Mouse (Mus musculus): ENCODE data around the gene St6galnac4. TPM values are rescaled to one million over a fixed set of nuclear protein-coding genes. Genes with fewer than 3 reads are reported as not detected.

The St6galnac4 gene
- polyA plus RNA-seq, 1 experiment from 2014 or later, result 7.9 TPM

GRCm38 (mm10) chr2:32587731-32588321, 931 bp downstream of the St6galnac4 start:
- Histone ChIP-seq H3K4me1 (replicated peaks) (peaks cover 49% of the 10 kb centered on the region), H3K4me2 (peak overlapping the region; percentile 89), H3K27ac (replicated peaks) (peak overlapping the region; percentile 54), H3K36me3 (replicated peaks) (no peaks in the 10 kb centered on the region), H3K9me3 (replicated peaks) (no peaks in the 10 kb centered on the region), H3K4me3 (replicated peaks) (peak overlapping the region; percentile 64), H3K9ac (peak overlapping the region; percentile 65), H3K27me3 (peaks cover 10% of the 10 kb centered on the region)
- ATAC-seq (ENCODE audit: insufficient read depth), result no peak
- 8% methylated on average over 9 of the region's 9 CpGs for WGBS (ENCODE audit: insufficient replicate concordance)

GRCm38 (mm10) chr2:32589213-32589795, 2.4 kb downstream of the St6galnac4 start:
- no peak for ATAC-seq (ENCODE audit: insufficient read depth)
- Histone ChIP-seq H3K4me1 (replicated peaks) (peaks cover 34% of the 10 kb centered on the region), H3K27ac (replicated peaks) (no peak overlapping the region), H3K27me3 (0 out of 2 replicates have a peak, but pooled peaks cover 5% of the 10 kb centered on the region), H3K9ac (no peak overlapping the region), H3K4me3 (replicated peaks) (no peak overlapping the region), H3K9me3 (replicated peaks) (no peaks in the 10 kb centered on the region), H3K36me3 (replicated peaks) (no peaks in the 10 kb centered on the region), H3K4me2 (no peak overlapping the region)
- WGBS (ENCODE audit: insufficient replicate concordance), result 75% methylated on average over 11 of the region's 11 CpGs

- no peaks in the 10 kb centered on the region for H3K36me3 ChIP-seq (replicated peaks)
- no peak overlapping the region for H3K27ac ChIP-seq (replicated peaks)
- H3K4me2 ChIP-seq, result no peak overlapping the region
- H3K9ac ChIP-seq, result no peak overlapping the region
- WGBS (ENCODE audit: insufficient replicate concordance), result 76% methylated on average over 10 of the region's 10 CpGs
- H3K9me3 ChIP-seq (replicated peaks), result no peaks in the 10 kb centered on the region
- no peak overlapping the region for H3K4me3 ChIP-seq (replicated peaks)
- 0 out of 2 replicates have a peak, but pooled peaks cover under 1% of the 10 kb centered on the region for H3K27me3 ChIP-seq
- ATAC-seq (ENCODE audit: insufficient read depth), result no peak
- peaks cover 33% of the 10 kb centered on the region for H3K4me1 ChIP-seq (replicated peaks)
These were observed 3.3 kb downstream of the St6galnac4 start for GRCm38 (mm10) chr2:32590224-32590623.

GRCm38 (mm10) chr2:32591249-32591648, 4.4 kb downstream of the St6galnac4 start:
- 76% methylated on average over 6 of the region's 6 CpGs for WGBS (ENCODE audit: insufficient replicate concordance)
- Histone ChIP-seq H3K4me1 (replicated peaks) (peaks cover 32% of the 10 kb centered on the region), H3K9ac (no peak overlapping the region), H3K36me3 (replicated peaks) (no peaks in the 10 kb centered on the region), H3K4me2 (no peak overlapping the region), H3K27ac (replicated peaks) (no peak overlapping the region), H3K27me3 (no peaks in the 10 kb centered on the region), H3K9me3 (replicated peaks) (no peaks in the 10 kb centered on the region), H3K4me3 (replicated peaks) (no peak overlapping the region)
- no peak for ATAC-seq (ENCODE audit: insufficient read depth)

- Histone ChIP-seq H3K4me2 (no peak overlapping the region), H3K4me1 (replicated peaks) (peaks cover 7% of the 10 kb centered on the region), H3K9me3 (replicated peaks) (no peaks in the 10 kb centered on the region), H3K36me3 (replicated peaks) (peaks cover 3% of the 10 kb centered on the region; the same call in 1 of the 2 replicates), H3K9ac (no peak overlapping the region), H3K4me3 (replicated peaks) (no peak overlapping the region), H3K27ac (replicated peaks) (no peak overlapping the region), H3K27me3 (no peaks in the 10 kb centered on the region)
- no peak for ATAC-seq (ENCODE audit: insufficient read depth)
- 84% methylated on average over 13 of the region's 13 CpGs for WGBS (ENCODE audit: insufficient replicate concordance)
These were observed 9.8 kb downstream of the St6galnac4 start for GRCm38 (mm10) chr2:32596725-32597124.

GRCm38 (mm10) chr2:32597248-32597647, 10.4 kb downstream of the St6galnac4 start:
- Histone ChIP-seq H3K4me1 (replicated peaks) (peaks cover 12% of the 10 kb centered on the region), H3K4me3 (replicated peaks) (no peak overlapping the region), H3K36me3 (replicated peaks) (peaks cover 3% of the 10 kb centered on the region; the same call in 1 of the 2 replicates), H3K9me3 (replicated peaks) (no peaks in the 10 kb centered on the region), H3K27me3 (no peaks in the 10 kb centered on the region), H3K9ac (no peak overlapping the region), H3K4me2 (no peak overlapping the region), H3K27ac (replicated peaks) (no peak overlapping the region)
- WGBS (ENCODE audit: insufficient replicate concordance), result 74% methylated on average over 5 of the region's 5 CpGs
- ATAC-seq (ENCODE audit: insufficient read depth), result no peak

GRCm38 (mm10) chr2:32597699-32598098, 10.8 kb downstream of the St6galnac4 start:
- Histone ChIP-seq H3K4me2 (no peak overlapping the region), H3K4me3 (replicated peaks) (no peak overlapping the region), H3K36me3 (replicated peaks) (peaks cover 3% of the 10 kb centered on the region; the same call in 1 of the 2 replicates), H3K27ac (replicated peaks) (no peak overlapping the region), H3K4me1 (replicated peaks) (peaks cover 17% of the 10 kb centered on the region), H3K27me3 (no peaks in the 10 kb centered on the region), H3K9ac (no peak overlapping the region), H3K9me3 (replicated peaks) (no peaks in the 10 kb centered on the region)
- 84% methylated on average over 5 of the region's 5 CpGs for WGBS (ENCODE audit: insufficient replicate concordance)
- ATAC-seq (ENCODE audit: insufficient read depth), result no peak

GRCm38 (mm10) chr2:32598506-32598905, 11.6 kb downstream of the St6galnac4 start:
- Histone ChIP-seq H3K27ac (replicated peaks) (no peak overlapping the region), H3K4me3 (replicated peaks) (no peak overlapping the region), H3K9me3 (replicated peaks) (no peaks in the 10 kb centered on the region), H3K9ac (no peak overlapping the region), H3K27me3 (no peaks in the 10 kb centered on the region), H3K4me2 (no peak overlapping the region), H3K4me1 (replicated peaks) (peaks cover 17% of the 10 kb centered on the region), H3K36me3 (replicated peaks) (peaks cover 3% of the 10 kb centered on the region; the same call in 1 of the 2 replicates)
- no peak for ATAC-seq (ENCODE audit: insufficient read depth)
- WGBS (ENCODE audit: insufficient replicate concordance), result 68% methylated on average over 8 of the region's 8 CpGs

GRCm38 (mm10) chr2:32599409-32599808, 12.5 kb downstream of the St6galnac4 start, which contains the start of gene St6galnac6:
TSS of gene St6galnac6 (plus strand) at chr2:32599709.
- Histone ChIP-seq H3K9me3 (replicated peaks) (no peaks in the 10 kb centered on the region), H3K4me2 (no peak within 1 kb of the TSS), H3K4me1 (replicated peaks) (peaks cover 21% of the 10 kb centered on the region), H3K4me3 (replicated peaks) (no peak within 1 kb of the TSS), H3K36me3 (replicated peaks) (peaks cover 3% of the 10 kb centered on the region; the same call in 1 of the 2 replicates), H3K27me3 (no peaks in the 10 kb centered on the region), H3K27ac (replicated peaks) (no peak within 1 kb of the TSS), H3K9ac (no peak within 1 kb of the TSS)
- ATAC-seq (ENCODE audit: insufficient read depth), result no peak
- WGBS (ENCODE audit: insufficient replicate concordance), result 76% methylated on average over 3 of the region's 3 CpGs

GRCm38 (mm10) chr2:32601417-32602065, 14.6 kb downstream of the St6galnac4 start:
- peak; percentile 67 for ATAC-seq (ENCODE audit: insufficient read depth)
- H3K9ac ChIP-seq, result no peak overlapping the region

GRCm38 (mm10) chr2:32602600-32603054, 15.7 kb downstream of the St6galnac4 start:
- Histone ChIP-seq H3K4me3 (replicated peaks) (peak overlapping the region; percentile 54), H3K4me2 (peak overlapping the region; percentile 73), H3K9ac (peak overlapping the region; percentile 40), H3K4me1 (replicated peaks) (peaks cover 48% of the 10 kb centered on the region), H3K36me3 (replicated peaks) (no peaks in the 10 kb centered on the region), H3K27me3 (no peaks in the 10 kb centered on the region), H3K9me3 (replicated peaks) (no peaks in the 10 kb centered on the region), H3K27ac (replicated peaks) (peak overlapping the region; percentile 34; the same call in 1 of the 2 replicates)
- 1% methylated on average over 11 of the region's 11 CpGs for WGBS (ENCODE audit: insufficient replicate concordance)
- peak; percentile 40 for ATAC-seq (ENCODE audit: insufficient read depth)

More at GRCm38 (mm10) chr2:32601417-32602065, 14.6 kb downstream of the St6galnac4 start:
- 35% methylated on average over 8 of the region's 8 CpGs for whole genome bisulfite sequencing (ENCODE audit: insufficient replicate concordance)
- H3K27ac ChIP-seq (replicated peaks), result no peak overlapping the region; the same call in 1 of the 2 replicates
- peaks cover 37% of the 10 kb centered on the region for H3K4me1 ChIP-seq (replicated peaks)
- H3K27me3 ChIP-seq, result no peaks in the 10 kb centered on the region
- H3K36me3 ChIP-seq (replicated peaks), result peaks cover 3% of the 10 kb centered on the region; the same call in 1 of the 2 replicates
- no peaks in the 10 kb centered on the region for H3K9me3 ChIP-seq (replicated peaks)
- peak overlapping the region; percentile 73 for H3K4me2 ChIP-seq
- no peak overlapping the region for H3K4me3 ChIP-seq (replicated peaks)

Data from liver, embryonic 15.5 days (tissue).